Mouse (Mus musculus) megakaryocyte, embryonic 14.5 days (primary cell): ENCODE measurements around the gene Fyn. TPM values are rescaled to one million over a fixed set of nuclear protein-coding genes. Genes with fewer than 3 reads are reported as not detected.

Experiments
- H3K27me3 ChIP-seq: replicated peaks from 2 replicates; pipeline ENCODE3; 2012; ENCODE audit warnings: inconsistent platforms
- H3K36me3 ChIP-seq: replicated peaks from 2 replicates; pipeline ENCODE3; 2012; ENCODE audit warnings: low read length, inconsistent platforms, mixed read lengths
- H3K4me1 ChIP-seq: 2 replicates; pipeline ENCODE4 v1.6.1; 2012; ENCODE audit warnings: inconsistent platforms
- H3K4me3 ChIP-seq: replicated peaks from 2 replicates; pipeline ENCODE3; 2012; ENCODE audit warnings: moderate library complexity, mild to moderate bottlenecking, inconsistent platforms
- H3K9me3 ChIP-seq: 2 replicates; pipeline ENCODE4 v1.6.1; 2012; ENCODE audit warnings: inconsistent platforms
- FLI1 ChIP-seq: IDR thresholded peaks from 2 replicates; pipeline ENCODE4 v1.6.1; 2012; ENCODE audit warnings: low read length, inconsistent platforms, mixed read lengths
- GATA1 ChIP-seq: IDR thresholded peaks from 3 replicates; pipeline ENCODE4 v1.6.1; 2012; ENCODE audit warnings: mixed read lengths, low read length, inconsistent platforms, borderline replicate concordance
- polyA plus RNA-seq: library from polyadenylated mRNA; stranded (reverse); fragments of >175 nt; gene quantifications from 2 replicates; pipeline ENCODE4 v1.2.3, GENCODE M21; 2012; ENCODE audit warnings: low replicate concordance; ENCODE audit not compliant: insufficient read depth

The Fyn gene
- polyA plus RNA-seq, 1 experiment = 43.3 TPM

GRCm38 (mm10) chr10:39521861-39522391 lies 153.3 kb downstream of the Fyn start:
- peaks cover 55% of the 10 kb centered on the region for H3K4me1 ChIP-seq
- H3K27me3 ChIP-seq = no peaks in the 10 kb centered on the region
- peaks cover 93% of the 10 kb centered on the region for H3K36me3 ChIP-seq
- no peak overlapping the region for H3K4me3 ChIP-seq
- H3K9me3 ChIP-seq = no peaks in the 10 kb centered on the region
- TF ChIP-seq GATA1 (no peak), FLI1 (no peak)

- Histone ChIP-seq H3K9me3 (no peaks in the 10 kb centered on the region), H3K4me1 (peaks cover 44% of the 10 kb centered on the region), H3K4me3 (no peak overlapping the region), H3K27me3 (no peaks in the 10 kb centered on the region), H3K36me3 (peaks cover 93% of the 10 kb centered on the region)
- TF ChIP-seq FLI1 (no peak), GATA1 (no peak)
These were observed 154.4 kb downstream of the Fyn start for GRCm38 (mm10) chr10:39522857-39523614.

GRCm38 (mm10) chr10:39524355-39524754 lies 155.7 kb downstream of the Fyn start:
- H3K4me1 ChIP-seq = peaks cover 31% of the 10 kb centered on the region
- H3K4me3 ChIP-seq = no peak overlapping the region
- no peaks in the 10 kb centered on the region for H3K27me3 ChIP-seq
- no peaks in the 10 kb centered on the region for H3K9me3 ChIP-seq
- H3K36me3 ChIP-seq = peaks cover 95% of the 10 kb centered on the region
- TF ChIP-seq GATA1 (no peak), FLI1 (no peak)

GRCm38 (mm10) chr10:39525431-39525830 lies 156.8 kb downstream of the Fyn start:
- no peaks in the 10 kb centered on the region for H3K27me3 ChIP-seq

GRCm38 (mm10) chr10:39527113-39527512 lies 158.5 kb downstream of the Fyn start:
- H3K36me3 ChIP-seq = peaks cover 98% of the 10 kb centered on the region
- TF ChIP-seq FLI1 (no peak), GATA1 (no peak)
- H3K9me3 ChIP-seq = no peaks in the 10 kb centered on the region
- H3K4me1 ChIP-seq = peaks cover 7% of the 10 kb centered on the region
- no peaks in the 10 kb centered on the region for H3K27me3 ChIP-seq
- no peak overlapping the region for H3K4me3 ChIP-seq

More at GRCm38 (mm10) chr10:39525431-39525830, 156.8 kb downstream of the Fyn start:
- Histone ChIP-seq H3K4me1 (peaks cover 22% of the 10 kb centered on the region), H3K36me3 (peaks cover 98% of the 10 kb centered on the region), H3K9me3 (no peaks in the 10 kb centered on the region), H3K4me3 (no peak overlapping the region)
- no peak for TF ChIP-seq FLI1

GRCm38 (mm10) chr10:39529179-39529578 lies 160.5 kb downstream of the Fyn start:
- H3K9me3 ChIP-seq = no peaks in the 10 kb centered on the region
- TF ChIP-seq FLI1 = no peak
- no peak for TF ChIP-seq GATA1
- H3K36me3 ChIP-seq = peaks cover 98% of the 10 kb centered on the region
- H3K4me3 ChIP-seq = no peak overlapping the region
- no peaks in the 10 kb centered on the region for H3K4me1 ChIP-seq
- H3K27me3 ChIP-seq = no peaks in the 10 kb centered on the region

- Histone ChIP-seq H3K27me3 (no peaks in the 10 kb centered on the region), H3K4me3 (no peak overlapping the region), H3K4me1 (no peaks in the 10 kb centered on the region; the same call in 1 of the 2 replicates), H3K36me3 (peaks cover 98% of the 10 kb centered on the region), H3K9me3 (no peaks in the 10 kb centered on the region)
- TF ChIP-seq FLI1 (no peak), GATA1 (no peak)
These were observed 163.5 kb downstream of the Fyn start for GRCm38 (mm10) chr10:39532008-39532740.

GRCm38 (mm10) chr10:39532823-39533222 lies 164.2 kb downstream of the Fyn start:
- H3K9me3 ChIP-seq = no peaks in the 10 kb centered on the region
- no peak overlapping the region for H3K4me3 ChIP-seq
- no peaks in the 10 kb centered on the region; the same call in 1 of the 2 replicates for H3K4me1 ChIP-seq
- no peak for TF ChIP-seq GATA1
- no peak for TF ChIP-seq FLI1
- peaks cover 99% of the 10 kb centered on the region for H3K36me3 ChIP-seq
- no peaks in the 10 kb centered on the region for H3K27me3 ChIP-seq

GRCm38 (mm10) chr10:39534324-39535026 lies 165.8 kb downstream of the Fyn start:
- H3K27me3 ChIP-seq = no peaks in the 10 kb centered on the region
- no peak for TF ChIP-seq GATA1
- TF ChIP-seq FLI1 = no peak
- H3K9me3 ChIP-seq = no peaks in the 10 kb centered on the region
- H3K4me3 ChIP-seq = no peak overlapping the region
- H3K4me1 ChIP-seq = peaks cover 10% of the 10 kb centered on the region
- peaks cover 97% of the 10 kb centered on the region for H3K36me3 ChIP-seq
